Mouse (Mus musculus) neural tube, embryonic 14.5 days (tissue): ENCODE results near the gene Sbno2. TPM values are rescaled to one million over a fixed set of nuclear protein-coding genes. Genes with fewer than 3 reads are reported as not detected.

Experiments used
- ATAC-seq: fragments of 200-750 bp; cut with Nextera tagmentation; 2 replicates; pipeline ENCODE4 v1.8.0; 2017; ENCODE audit warnings: low read depth, mild to moderate bottlenecking, moderate TSS enrichment, moderate library complexity
- H3K27ac ChIP-seq: fragments of 300-500 bp; sonication (generic); 2 replicates; pipeline ENCODE4 v1.5.1; 2014; ENCODE audit warnings: low read depth, mild to moderate bottlenecking, control low read depth, low read length, moderate library complexity, mixed read lengths
- H3K27me3 ChIP-seq: fragments of 300-500 bp; sonication (generic); 2 replicates; pipeline ENCODE4 v1.6.1; 2014; ENCODE audit warnings: low read length; ENCODE audit not compliant: control insufficient read depth, insufficient read depth
- H3K36me3 ChIP-seq: fragments of 300-500 bp; sonication (generic); 2 replicates; pipeline ENCODE4 v1.6.1; 2014; ENCODE audit warnings: low read length, mixed read lengths; ENCODE audit not compliant: control insufficient read depth, insufficient read depth
- H3K4me1 ChIP-seq: fragments of 300-500 bp; sonication (generic); 2 replicates; pipeline ENCODE4 v1.6.1; 2014; ENCODE audit warnings: low read length; ENCODE audit not compliant: control insufficient read depth, insufficient read depth
- H3K4me2 ChIP-seq: fragments of 300-500 bp; sonication (generic); 2 replicates; pipeline ENCODE4 v1.6.1; 2014; ENCODE audit warnings: mild to moderate bottlenecking, low read depth, low read length, control low read depth
- H3K4me3 ChIP-seq: fragments of 300-500 bp; sonication (generic); 2 replicates; pipeline ENCODE4 v1.5.1; 2014; ENCODE audit warnings: low read depth, low read length, control low read depth, mixed read lengths
- H3K9ac ChIP-seq: fragments of 300-500 bp; sonication (generic); replicated peaks from 2 replicates; pipeline ENCODE4 v1.6.1; 2014; ENCODE audit warnings: low read depth, mild to moderate bottlenecking, control low read depth, low read length, mixed read lengths
- H3K9me3 ChIP-seq: fragments of 300-500 bp; sonication (generic); 2 replicates; pipeline ENCODE4 v1.6.1; 2016; ENCODE audit warnings: low read length; ENCODE audit not compliant: control insufficient read depth
- WGBS: fragments of 180-500 bp; shearing (Covaris S2); extraction: QIAGEN DNeasy Blood & Tissue Kit; methylation state at CpG from one replicate; pipeline ENCODE4 v1.1.7; 2014; 5-methylcytosine and 5-hydroxymethylcytosine counted together
- polyA plus RNA-seq: library from polyadenylated mRNA; unstranded; fragments of >200 nt; fragmentation: Nextera tagmentation; extraction: Ambion mirVana; gene quantifications from 2 replicates; pipeline ENCODE4 v1.2.1, GENCODE M21; 2014

Sbno2 gene
- polyA plus RNA-seq, 1 experiment from 2014 or later = 12.9 TPM

DNA sequence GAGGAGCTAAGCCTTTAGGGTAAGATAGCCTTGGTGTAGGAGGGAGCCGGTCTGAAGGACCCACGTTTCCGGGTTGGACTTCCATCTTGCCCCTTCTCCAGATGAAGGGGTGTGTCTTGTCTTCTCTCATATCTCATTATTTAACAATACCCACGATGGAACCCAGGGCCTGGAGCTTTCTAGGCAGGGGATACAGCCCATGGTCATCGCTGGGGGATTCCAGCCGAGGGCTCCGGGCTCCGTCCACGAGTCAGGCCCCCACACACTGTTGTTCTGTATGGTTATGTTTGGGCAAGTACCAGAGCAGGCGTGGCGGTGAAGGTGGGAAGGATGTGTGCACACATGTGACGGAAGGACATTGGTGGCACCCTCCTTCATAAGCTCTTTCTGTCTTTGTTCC is 38.8 kb upstream of the Sbno2 start:
- H3K36me3 ChIP-seq = peaks cover 29% of the 10 kb centered on the region; the same call in 1 of the 2 replicates
- no peak overlapping the region for H3K27ac ChIP-seq
- no peaks in the 10 kb centered on the region for H3K27me3 ChIP-seq
- peaks cover 22% of the 10 kb centered on the region for H3K4me1 ChIP-seq
- no peaks in the 10 kb centered on the region for H3K9me3 ChIP-seq
- no peak overlapping the region for H3K9ac ChIP-seq
- 93% methylated on average over 12 of the region's 12 CpGs for WGBS
- ATAC-seq = no peak
- no peak overlapping the region for H3K4me3 ChIP-seq
- no peak overlapping the region for H3K4me2 ChIP-seq

DNA sequence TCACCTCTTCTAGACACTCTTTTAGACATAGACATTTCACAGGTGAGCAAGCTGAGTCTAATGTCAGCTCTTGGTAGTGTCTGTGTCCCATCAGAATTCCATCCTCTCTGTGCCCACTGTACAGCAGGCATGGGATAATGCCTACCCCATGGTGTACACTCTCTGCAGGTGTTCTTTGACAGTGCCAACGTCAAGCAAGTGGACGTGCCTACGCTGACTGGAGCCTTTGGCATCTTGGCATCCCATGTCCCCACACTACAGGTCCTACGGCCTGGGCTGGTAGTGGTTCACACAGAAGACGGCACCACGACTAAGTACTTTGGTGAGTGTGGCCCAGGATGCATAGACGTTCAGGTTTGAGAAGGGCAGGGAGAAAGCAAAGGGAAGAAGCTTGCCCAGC is 38.3 kb upstream of the Sbno2 start:
- no peak overlapping the region for H3K27ac ChIP-seq
- H3K9ac ChIP-seq = no peak overlapping the region
- 94% methylated on average over 7 of the region's 7 CpGs for WGBS
- peaks cover 29% of the 10 kb centered on the region; the same call in 1 of the 2 replicates for H3K36me3 ChIP-seq
- H3K27me3 ChIP-seq = no peaks in the 10 kb centered on the region
- H3K4me2 ChIP-seq = no peak overlapping the region
- peaks cover 22% of the 10 kb centered on the region for H3K4me1 ChIP-seq
- no peak for ATAC-seq
- H3K4me3 ChIP-seq = no peak overlapping the region; the same call in 1 of the 2 replicates
- no peaks in the 10 kb centered on the region for H3K9me3 ChIP-seq

DNA sequence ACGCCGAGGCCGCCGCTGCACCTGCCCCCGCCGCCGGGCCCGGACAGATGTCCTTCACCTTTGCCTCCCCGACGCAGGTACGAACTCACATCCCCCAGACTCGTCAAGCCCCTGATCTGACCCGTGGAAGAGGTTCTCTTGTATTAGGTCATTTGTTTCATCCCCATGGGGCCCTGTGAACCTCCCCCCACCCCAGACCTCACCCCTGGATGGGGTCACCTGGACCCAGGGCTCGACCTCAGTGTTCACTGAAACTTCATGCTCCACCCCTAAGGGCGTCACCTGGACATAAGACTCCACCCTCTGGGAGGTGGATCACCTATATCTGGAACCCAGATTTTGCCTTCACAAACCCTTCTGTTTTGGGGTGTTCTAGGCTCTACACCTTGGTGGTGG is 37.2 kb upstream of the Sbno2 start:
- peaks cover 20% of the 10 kb centered on the region for H3K4me1 ChIP-seq

DNA sequence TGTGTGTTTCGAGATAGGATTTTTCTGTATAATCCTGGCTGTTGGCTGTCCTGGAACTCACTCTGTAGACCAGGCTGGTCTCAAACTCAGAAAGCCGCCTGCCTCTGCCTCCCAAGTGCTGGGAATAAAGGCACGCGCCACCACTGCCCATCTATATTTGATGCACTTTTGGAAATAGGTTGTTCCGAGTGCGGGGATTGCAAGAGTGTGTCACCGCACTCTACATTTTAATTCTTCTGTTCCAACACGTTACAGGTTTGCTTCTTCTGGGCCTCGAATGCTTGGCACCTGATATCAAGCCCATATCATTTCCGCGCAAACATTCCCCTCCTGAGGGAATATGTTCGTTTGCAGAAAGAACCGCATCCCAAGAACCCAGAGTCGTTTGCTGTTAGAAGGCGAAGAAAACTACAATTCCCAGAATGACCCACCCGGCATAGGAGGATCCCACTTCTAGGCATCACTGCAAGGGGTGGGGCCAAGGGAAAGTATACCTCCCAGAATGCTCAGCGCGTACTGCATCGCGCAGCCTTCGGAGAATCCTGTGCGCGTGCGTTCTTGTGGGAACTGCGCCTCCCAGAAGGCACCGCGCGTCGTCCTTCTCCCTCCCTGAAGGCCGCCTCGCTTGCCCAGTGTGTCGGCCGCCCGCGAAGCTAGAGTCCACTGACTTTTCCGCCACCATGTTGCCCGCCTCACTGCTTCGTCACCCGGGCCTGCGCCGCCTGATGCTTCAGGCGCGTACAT is 36.6 kb upstream of the Sbno2 start:
- peak overlapping the region; percentile 84 for H3K27ac ChIP-seq
- peak overlapping the region; percentile 88 for H3K4me2 ChIP-seq
- H3K9ac ChIP-seq = peak overlapping the region; percentile 58
- under 1% methylated on average over 41 of the region's 43 CpGs for WGBS
- no peaks in the 10 kb centered on the region for H3K27me3 ChIP-seq
- ATAC-seq = peak; percentile 83
- H3K36me3 ChIP-seq = peaks cover 29% of the 10 kb centered on the region; the same call in 1 of the 2 replicates
- peaks cover 20% of the 10 kb centered on the region for H3K4me1 ChIP-seq
- H3K4me3 ChIP-seq = peak overlapping the region; percentile 44
- no peaks in the 10 kb centered on the region for H3K9me3 ChIP-seq

More for the DNA sequence above, 37.2 kb upstream of the Sbno2 start:
- peak overlapping the region; percentile 58 for H3K9ac ChIP-seq
- H3K27ac ChIP-seq = peak overlapping the region; percentile 16
- peak overlapping the region; percentile 88 for H3K4me2 ChIP-seq
- H3K9me3 ChIP-seq = no peaks in the 10 kb centered on the region
- H3K36me3 ChIP-seq = peaks cover 29% of the 10 kb centered on the region; the same call in 1 of the 2 replicates
- H3K4me3 ChIP-seq = peak overlapping the region; percentile 44
- ATAC-seq = 0 out of 2 replicates have a peak, but pooled peaks have one; percentile 7
- H3K27me3 ChIP-seq = no peaks in the 10 kb centered on the region
- WGBS = under 1% methylated on average over 15 of the region's 15 CpGs

DNA sequence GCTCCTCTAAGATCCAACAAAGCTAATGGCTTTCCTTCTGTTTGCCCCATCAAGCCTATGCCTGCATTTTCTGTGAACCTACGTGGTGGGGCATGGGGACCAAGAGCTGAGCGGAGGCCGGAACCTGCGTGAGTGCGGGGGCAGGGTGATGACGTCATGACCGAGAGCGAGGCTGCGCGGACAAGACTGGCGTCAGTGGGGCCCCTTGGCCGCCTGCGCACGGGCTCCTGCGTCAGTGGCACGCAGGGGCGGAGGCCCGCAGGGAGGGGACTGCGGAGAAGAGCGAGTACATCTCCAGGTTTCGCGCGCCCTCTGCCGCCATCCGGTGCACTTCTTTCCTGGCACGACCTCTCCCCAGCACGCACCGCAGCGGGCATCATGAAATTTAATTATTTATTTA is 35.9 kb upstream of the Sbno2 start:
- H3K4me1 ChIP-seq = peaks cover 27% of the 10 kb centered on the region
- H3K4me3 ChIP-seq = peak overlapping the region; percentile 44
- no peaks in the 10 kb centered on the region for H3K27me3 ChIP-seq
- peaks cover 31% of the 10 kb centered on the region; the same call in 1 of the 2 replicates for H3K36me3 ChIP-seq
- 0% methylated on average over 29 of the region's 29 CpGs for WGBS
- H3K9ac ChIP-seq = peak overlapping the region; percentile 46
- H3K27ac ChIP-seq = peak overlapping the region; percentile 84
- H3K4me2 ChIP-seq = peak overlapping the region; percentile 88
- H3K9me3 ChIP-seq = no peaks in the 10 kb centered on the region
- ATAC-seq = peak; percentile 62

DNA sequence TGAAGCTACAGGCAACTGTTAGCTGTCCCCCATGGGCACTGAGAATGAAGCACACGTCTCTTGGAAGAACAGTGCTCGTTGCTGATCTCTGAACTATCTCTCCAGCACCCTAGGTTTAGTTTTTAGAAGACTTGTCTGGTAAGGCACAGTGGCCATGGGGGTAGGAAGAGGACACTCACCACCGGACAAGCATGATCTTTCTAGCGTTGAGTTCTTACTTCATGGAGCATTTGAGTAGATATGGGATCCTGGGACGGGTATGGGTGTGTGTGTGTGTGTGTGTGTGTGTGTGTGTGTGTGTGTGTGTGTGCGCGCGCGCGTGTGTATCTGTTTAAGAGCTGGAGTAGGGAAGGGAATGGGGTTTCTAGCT is 35.3 kb upstream of the Sbno2 start, which contains the start of gene Cbarp:
Gene Cbarp, minus strand, starts transcription at position 170 of the 370 bp plus-strand sequence.
- peak within 1 kb of the TSS; percentile 44 for H3K4me3 ChIP-seq
- no peaks in the 10 kb centered on the region for H3K27me3 ChIP-seq
- 79% methylated on average over 10 of the region's 10 CpGs for WGBS
- peaks cover 26% of the 10 kb centered on the region; the same call in 1 of the 2 replicates for H3K36me3 ChIP-seq
- peaks cover 26% of the 10 kb centered on the region for H3K4me1 ChIP-seq
- ATAC-seq = no peak
- no peaks in the 10 kb centered on the region for H3K9me3 ChIP-seq
- peak within 1 kb of the TSS; percentile 94 for H3K27ac ChIP-seq
- peak within 1 kb of the TSS; percentile 46 for H3K9ac ChIP-seq
- H3K4me2 ChIP-seq = peak within 1 kb of the TSS; percentile 88

DNA sequence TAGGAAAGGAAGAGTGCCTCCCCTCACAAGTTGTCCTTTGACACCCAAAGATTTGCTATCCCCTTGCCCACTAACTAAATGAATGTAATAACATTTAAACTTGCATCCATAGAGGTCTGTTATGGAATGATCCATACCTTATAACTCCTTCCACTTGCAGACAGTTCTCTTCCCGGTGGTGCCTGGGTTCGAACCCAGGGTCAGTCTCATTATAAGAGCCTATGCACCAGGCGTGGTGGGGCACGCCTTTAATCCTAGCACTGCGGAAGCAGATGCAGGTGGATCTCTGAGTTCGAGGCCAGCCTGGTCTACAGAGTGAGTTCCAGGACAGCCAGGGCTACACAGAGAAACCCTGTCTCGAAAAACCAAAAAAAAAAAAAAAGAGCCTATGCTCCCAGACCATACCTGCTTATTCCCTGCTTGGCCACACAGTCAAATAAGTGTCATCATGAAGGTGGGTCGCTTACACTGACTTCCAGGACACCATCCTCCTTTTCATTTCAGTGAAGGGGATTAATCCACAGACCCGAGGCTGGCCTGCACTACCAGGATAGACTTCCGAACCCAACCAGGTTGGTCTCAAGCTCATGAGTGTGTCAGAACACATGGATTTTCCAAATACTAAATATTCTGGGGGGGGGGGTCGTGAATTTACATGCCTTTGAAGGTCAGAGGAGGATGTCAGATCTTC is 34.7 kb upstream of the Sbno2 start:
- H3K9me3 ChIP-seq = no peaks in the 10 kb centered on the region

DNA sequence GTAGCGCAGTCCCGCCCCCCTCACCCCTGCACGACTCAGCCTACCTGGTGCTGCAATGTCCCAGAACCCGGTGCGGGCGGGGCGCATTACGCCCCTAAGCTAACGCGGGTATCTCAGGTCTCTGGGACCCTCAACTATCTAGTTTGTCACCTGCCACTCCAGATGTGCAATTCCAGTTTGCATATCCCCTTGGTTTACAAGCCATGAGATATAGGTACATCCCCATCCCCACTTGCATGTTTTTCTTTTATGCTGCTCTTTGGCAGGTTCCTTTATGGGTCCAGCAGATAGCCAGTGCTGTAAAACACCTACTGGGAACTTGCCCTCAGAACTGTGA is 34.0 kb upstream of the Sbno2 start:
- Histone ChIP-seq H3K9me3 (no peaks in the 10 kb centered on the region), H3K27me3 (no peaks in the 10 kb centered on the region), H3K27ac (peak overlapping the region; percentile 94), H3K4me1 (peaks cover 26% of the 10 kb centered on the region), H3K4me2 (peak overlapping the region; percentile 84), H3K4me3 (peak overlapping the region; percentile 74), H3K36me3 (peaks cover 23% of the 10 kb centered on the region), H3K9ac (peak overlapping the region; percentile 97)
- WGBS = 4% methylated on average over 7 of the region's 10 CpGs
- ATAC-seq = no peak

More for the DNA sequence above, 34.7 kb upstream of the Sbno2 start:
- H3K9ac ChIP-seq = no peak overlapping the region
- ATAC-seq = no peak
- H3K4me2 ChIP-seq = peak overlapping the region; percentile 84; the same call in 1 of the 2 replicates
- peaks cover 22% of the 10 kb centered on the region; the same call in 1 of the 2 replicates for H3K36me3 ChIP-seq
- no peaks in the 10 kb centered on the region for H3K27me3 ChIP-seq
- peak overlapping the region; percentile 84 for H3K27ac ChIP-seq
- peaks cover 26% of the 10 kb centered on the region for H3K4me1 ChIP-seq
- no peak overlapping the region for H3K4me3 ChIP-seq
- 79% methylated on average over 11 of the region's 11 CpGs for WGBS
